Mouse (Mus musculus) mouse embryonic stem cell (cell line): ENCODE measurements around the gene 1600002K03Rik.
"Not testable (repeated sequence)": the region's sequence is repeated elsewhere in the genome, so short reads cannot be mapped to it uniquely, and the experiment has no call there.

Source experiments
- in situ Hi-C, 2 experiments: fragments of 300-500 bp; cut with MboI; formaldehyde crosslinking; loops; 1 replicate in 1 of 2; 3 replicates in 1 of 2; pipeline ENCODE4 v1.14.3; 2019 to 2020; ENCODE audit warnings: low sequenced_read_pairs in 2 of 2, low pct_unique_long_range_greater_than_20kb in 1 of 2, mixed read lengths in 1 of 2; ENCODE audit not compliant: unreplicated experiment in 1 of 2

The 1600002K03Rik gene

GRCm38 (mm10) chr10:80162716-80163299 is 9.9 kb upstream of the 1600002K03Rik start:
- in situ Hi-C loops = no loop called here

GRCm38 (mm10) chr10:80163721-80164120 is 9.0 kb upstream of the 1600002K03Rik start:
- in situ Hi-C loops = no loop called here

DNA sequence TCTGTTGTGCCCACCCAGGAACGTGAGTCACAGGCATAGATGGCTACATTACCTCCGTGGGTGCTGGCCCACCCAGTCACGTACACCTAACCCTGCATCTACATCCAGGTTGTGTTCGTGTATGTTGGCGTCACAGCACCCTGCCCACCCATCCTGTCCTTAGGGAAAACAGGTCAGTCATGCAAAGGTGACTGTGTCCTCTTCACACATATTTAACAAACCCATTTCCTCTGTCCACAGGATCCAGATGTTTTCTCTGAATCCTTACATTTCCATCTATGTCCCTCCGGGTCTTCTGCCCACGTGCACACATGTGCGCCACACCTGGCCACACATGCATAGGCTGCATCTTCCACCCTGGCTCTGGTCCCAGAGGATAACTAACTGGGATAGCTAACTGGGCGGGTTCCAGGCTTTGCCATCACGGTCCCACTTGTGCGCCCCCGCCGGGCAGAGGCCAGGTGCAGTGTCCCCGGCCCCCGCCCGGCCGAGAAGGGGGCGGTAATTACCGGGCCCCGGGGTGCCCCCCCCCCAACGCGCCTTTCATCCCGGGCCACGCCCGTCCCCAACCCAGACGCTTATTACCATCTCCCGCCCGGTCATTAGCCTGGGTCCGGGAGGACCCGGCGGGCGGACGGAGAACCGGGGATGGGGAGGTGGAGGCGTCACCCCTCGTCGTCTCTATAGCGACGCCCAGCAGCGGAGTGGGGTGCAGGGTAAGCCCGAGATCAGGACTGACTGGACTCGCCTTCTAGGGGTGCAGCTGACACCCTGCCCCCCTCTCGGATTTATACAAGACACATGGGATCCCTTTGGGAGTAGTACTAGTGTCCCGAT is 8.4 kb upstream of the 1600002K03Rik start:
- in situ Hi-C loops = no loop called here

DNA sequence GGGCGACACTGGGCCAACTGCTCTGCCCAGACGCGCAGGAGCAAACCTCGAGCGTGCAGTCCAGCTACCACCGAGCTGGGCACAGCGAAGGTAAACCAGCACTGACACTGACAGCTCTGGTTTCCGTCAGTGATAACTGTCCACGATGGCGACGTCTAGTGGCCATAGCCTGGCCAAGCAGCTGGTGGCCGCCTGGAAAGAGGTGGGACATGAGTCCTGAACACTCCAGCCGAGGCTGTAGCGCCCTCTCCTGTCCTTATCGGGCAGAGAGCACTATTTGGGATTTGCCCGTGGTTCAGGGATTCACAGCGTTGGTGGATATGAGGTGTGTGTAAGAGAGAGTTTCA is 7.8 kb upstream of the 1600002K03Rik start:
- in situ Hi-C loops = no loop called here

DNA sequence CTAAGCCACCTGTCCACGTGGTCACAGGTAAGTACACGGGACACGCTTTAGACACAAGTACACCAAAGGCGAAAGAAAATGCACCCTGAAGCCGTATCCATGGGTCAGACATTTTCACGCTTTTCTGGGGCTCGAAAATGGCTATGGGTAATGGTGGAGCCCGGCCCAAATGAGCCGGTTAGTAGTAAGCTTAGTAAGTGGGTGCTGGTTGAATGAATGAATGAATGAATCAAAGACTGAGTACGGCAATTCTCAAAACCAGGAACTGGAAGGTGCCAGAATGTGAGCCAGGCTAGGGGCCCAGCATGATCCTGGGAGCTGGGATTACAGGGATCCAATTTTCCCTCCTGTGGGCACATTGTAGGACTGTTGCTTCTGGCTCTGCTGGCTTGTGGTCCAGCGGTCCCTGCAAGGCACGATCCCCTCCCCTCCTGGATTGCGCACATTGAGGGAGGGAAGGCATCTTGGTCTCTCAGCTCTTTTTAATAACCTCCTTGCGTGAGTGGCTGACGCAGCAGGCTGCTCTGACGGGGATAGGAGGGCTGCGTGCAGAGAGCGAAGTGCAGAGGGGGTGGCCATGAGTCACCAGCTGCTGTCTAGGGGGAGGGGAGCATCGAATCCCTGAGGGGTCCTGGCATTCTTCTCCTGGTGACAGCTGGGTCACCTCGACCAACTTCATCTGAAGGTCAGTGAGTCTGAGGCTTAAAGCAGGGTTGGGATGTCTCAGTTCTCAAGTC is 7.2 kb upstream of the 1600002K03Rik start, which contains the start of gene Cirbp:
Gene Cirbp (plus strand): TSS at position 594 of the 737 bp plus-strand sequence.
- in situ Hi-C loops = no loop called here

- in situ Hi-C loops = not testable (repeated sequence)
Measured at GRCm38 (mm10) chr10:80166136-80166535, 6.6 kb upstream of the 1600002K03Rik start.

DNA sequence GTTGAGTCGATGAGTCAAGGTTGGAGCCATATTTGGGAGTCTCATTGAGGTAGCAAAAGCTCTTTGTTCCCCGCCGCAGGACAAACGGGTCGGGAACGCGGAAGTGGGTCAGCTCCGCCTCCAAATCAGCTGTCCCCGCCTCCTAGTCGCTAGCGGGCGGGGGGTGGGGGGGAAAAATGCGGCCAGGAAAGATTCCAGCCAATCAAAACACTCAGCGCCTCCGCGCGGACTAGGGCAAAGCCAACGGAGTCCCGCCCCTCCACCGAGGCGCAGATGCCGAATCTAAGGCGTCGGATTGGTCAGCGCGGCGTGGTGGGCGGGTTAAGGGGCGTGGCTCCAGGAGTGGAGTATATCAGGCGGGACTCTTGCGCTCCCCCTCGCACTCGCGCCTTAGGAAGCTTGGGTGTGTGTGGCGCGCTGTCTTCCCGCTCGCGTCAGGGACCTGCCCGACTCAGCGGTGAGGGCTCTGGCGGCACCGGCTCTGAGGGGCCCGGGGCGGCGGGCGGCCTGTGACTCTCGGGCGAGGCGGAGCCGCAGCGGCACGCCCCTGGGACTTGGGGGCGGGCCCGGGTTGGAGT is 5.2 kb upstream of the 1600002K03Rik start:
- in situ Hi-C loops = no loop called here

GRCm38 (mm10) chr10:80168038-80168661 is 4.6 kb upstream of the 1600002K03Rik start:
- in situ Hi-C loops = no loop called here

DNA sequence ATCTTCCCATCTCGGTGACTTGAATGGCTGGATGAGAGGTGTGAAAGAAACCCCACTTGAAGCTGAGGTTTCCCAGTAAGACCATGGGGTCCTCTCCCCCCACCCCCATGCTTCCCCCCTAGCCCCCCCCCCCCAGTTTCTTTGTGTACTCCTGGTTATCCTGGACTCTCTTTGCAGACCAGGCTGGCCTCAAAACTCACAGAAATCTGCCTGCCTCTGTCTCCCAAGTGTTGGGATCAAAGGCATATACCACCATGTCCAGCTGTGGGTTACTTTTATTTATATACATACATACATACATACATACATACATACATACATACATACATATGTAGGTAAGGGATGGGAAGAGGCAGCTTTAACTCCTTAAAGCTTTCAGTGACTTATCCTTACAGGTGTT is 3.7 kb upstream of the 1600002K03Rik start:
- in situ Hi-C loops = no loop called here

- in situ Hi-C loops = no loop called here
Measured at GRCm38 (mm10) chr10:80169651-80170050, 3.1 kb upstream of the 1600002K03Rik start.

DNA sequence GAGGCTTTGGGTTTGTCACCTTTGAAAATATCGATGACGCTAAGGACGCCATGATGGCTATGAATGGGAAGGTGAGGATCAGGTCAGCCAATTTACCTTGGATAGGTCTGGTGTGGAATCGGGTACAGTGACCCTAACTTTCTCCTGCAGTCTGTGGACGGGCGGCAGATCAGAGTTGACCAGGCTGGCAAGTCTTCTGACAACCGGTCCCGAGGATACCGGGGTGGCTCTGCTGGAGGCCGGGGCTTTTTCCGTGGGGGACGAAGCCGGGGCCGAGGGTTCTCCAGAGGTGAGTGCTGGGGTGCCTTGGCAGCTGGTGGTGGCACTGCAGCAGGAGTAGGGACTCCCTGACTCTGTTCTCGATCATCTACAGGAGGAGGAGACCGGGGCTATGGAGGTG is 2.7 kb upstream of the 1600002K03Rik start:
- in situ Hi-C loops = no loop called here

- in situ Hi-C loops = no loop called here
Measured at GRCm38 (mm10) chr10:80170601-80171021, 2.1 kb upstream of the 1600002K03Rik start.

DNA sequence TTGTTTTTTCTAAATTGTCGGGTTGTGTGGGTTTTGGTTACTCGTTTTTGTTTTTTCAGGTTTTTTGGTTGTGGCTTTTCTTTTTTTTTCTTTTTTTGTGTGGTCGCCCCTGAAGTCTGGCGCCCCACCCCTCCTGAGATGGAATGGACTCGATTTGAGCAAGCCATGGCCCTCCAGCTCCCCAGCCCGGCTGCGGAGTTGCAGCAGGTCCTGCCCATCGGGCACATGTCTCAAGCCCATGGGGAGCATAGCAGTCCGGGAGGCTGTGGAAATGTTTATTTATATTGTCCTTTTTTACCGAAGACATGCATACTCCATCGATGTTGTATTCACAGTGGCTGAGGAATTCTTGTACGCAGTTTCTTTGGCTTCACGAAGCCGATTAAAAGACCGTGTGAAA is 1.5 kb upstream of the 1600002K03Rik start:
- in situ Hi-C loops = no loop called here

DNA sequence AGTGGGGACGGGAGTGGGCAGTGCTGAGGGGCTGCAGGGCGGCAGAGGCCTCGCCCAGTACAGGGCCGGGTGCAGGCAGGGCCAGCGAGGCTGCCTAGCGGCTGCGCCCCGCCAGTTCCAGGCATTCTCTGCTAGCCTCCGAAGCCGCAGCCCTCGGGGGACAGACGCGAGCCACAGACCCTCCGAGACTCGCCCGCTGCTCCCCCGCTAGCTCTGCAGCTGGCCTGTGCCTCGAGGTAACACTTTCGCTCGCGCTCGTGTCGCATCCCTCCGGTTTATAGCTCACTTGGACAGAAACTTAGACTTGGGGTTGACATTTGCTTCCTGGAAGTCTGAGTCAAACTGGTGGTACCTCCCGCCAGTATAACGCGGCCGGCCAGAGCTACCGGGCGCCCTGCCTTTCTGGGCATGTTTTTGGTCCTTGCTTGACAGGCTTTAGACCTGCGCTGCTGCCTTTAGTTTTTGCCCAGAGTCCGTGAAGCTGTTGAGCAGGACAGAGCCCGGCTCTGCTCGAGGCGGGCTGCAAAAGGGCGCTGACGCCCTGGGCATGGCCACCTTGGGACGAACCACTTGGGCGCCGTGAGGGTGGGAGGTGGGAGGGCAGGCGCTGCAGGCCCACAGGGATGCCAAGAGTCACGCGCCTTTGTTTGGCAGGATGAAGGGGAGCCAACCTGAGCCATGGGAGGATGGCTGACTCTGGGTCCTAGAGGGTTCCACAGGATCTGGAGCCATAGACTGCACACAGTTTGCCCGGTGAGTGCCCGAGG is 801 bp upstream of the 1600002K03Rik start:
- in situ Hi-C loops = no loop called here

- in situ Hi-C loops = no loop called here
Measured at GRCm38 (mm10) chr10:80173358-80173757, 614 bp downstream of the 1600002K03Rik start.

DNA sequence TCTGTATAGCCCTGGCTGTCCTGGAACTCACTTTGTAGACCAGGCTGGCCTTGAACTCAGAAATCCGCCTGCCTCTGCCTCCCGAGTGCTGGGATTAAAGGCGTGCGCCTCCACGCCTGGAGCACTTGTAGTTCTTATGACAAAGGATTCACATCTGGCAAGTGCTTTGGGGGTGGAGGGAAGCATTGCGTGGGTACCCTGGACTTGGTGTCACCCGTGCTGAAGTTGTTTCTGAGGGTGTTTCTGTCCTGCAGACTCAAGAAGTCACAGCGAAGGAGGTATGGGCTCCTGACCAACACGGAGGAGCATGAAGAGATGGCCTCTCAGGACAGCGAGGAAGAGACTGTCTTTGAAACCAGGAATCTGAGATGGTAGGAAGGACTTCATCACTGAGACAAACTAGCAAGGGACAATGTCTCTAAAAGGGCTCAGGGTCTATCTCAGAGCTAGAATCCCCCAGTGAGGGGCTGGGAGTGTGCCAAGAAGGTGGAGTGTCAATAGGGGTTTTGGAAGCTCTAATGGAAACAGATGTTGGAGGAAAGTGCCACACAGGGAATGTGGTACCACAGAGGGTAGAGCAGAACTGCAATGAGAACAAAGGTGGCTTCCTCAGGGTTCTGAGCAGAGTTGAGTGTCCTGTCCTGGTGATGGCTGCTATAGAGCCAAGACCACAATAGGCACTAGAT is 1.4 kb downstream of the 1600002K03Rik start:
- in situ Hi-C loops = no loop called here

DNA sequence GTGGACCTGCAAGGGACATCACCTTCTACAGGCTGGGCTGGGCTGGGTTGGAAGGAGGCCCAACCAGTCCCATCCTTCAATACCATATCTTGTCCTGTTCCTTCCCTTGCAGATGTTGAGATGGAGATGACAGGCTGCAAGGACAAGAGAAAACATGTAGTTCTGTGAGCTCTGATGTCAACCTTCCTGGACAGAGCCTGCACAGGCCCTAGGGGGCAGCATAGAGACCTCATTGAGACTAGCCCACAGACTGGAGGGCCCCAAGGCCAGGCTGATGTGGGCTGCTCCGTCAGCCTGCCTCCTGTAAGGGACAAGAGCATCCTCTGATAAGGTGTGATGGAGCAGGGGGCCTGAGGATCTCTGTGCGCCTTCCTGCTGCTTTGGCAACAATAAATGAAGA is 2.0 kb downstream of the 1600002K03Rik start:
- in situ Hi-C loops = loop anchor here (5.0 to 25.0 kb wide), 2 partner anchors 73 to 188 kb away; partner anchors contain the start of genes Ndufs7 (in 2 of the 2) and Plk5 (in 1 of the 2)
